Mouse (Mus musculus): ENCODE results near the gene Napa. TPM values are rescaled to one million over a fixed set of nuclear protein-coding genes. Genes with fewer than 3 reads are reported as not detected.
A peak's percentile ranks its signal among the peaks of the same experiment; 100 is the strongest.

Gene Napa
- total RNA-seq (2017): 46.6 to 76.8 TPM (median 71.5 TPM) in 3 replicates

GRCm38 (mm10) chr7:16098021-16099017 is at the start of gene Napa:
Gene Napa, plus strand, starts transcription at chr7:16098458.
- peak; percentile 92 for ATAC-seq (replicated peaks; ENCODE audit: insufficient number of reproducible peaks, low FRiP score, low TSS enrichment, poor library complexity, severe bottlenecking)

DNA sequence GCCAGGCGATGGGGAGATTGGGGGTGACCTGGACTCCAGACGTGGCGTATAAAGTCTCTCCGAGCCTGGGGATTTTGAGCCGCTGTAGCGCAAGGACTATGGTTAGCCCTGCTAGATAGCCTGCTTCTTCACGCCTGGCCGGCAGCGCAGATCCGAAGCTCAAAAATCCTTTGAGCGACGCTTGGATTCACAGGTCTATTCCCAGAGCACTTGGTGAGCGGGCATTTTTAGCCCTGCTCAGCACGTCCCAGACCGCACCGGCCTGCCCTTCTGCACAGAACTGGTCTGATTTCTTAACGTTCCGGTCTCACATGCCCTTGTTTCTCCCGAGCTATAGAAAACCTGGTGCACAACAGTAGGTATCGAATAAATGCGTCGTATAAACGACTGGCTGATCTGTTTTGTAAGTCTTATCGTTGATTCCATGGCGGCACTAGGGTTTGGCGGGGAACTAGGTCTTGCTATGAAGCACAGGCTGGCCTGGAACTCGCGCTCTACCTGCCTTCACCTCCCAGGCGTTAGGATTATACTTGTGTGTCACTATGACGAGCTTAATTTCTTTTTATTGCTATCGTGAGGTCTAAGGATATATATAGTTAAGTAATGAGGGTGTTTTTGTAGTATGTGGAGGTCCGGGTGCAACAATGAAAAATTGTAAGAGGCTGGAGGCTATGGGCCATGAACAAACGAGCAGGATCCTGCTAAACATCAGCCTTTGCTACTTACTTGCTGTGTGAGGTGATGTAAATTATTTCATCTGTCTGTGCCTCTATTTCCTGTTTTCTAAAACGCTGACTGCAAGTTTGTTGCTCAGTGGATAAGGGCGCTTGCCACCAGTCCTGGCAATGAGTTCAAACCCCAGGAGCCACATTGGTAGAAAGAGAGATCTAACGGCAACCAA is 49.3 kb upstream of the Napa start:
- no peak for ATAC-seq (replicated peaks; ENCODE audit: insufficient number of reproducible peaks, low FRiP score, low TSS enrichment, poor library complexity, severe bottlenecking)

DNA sequence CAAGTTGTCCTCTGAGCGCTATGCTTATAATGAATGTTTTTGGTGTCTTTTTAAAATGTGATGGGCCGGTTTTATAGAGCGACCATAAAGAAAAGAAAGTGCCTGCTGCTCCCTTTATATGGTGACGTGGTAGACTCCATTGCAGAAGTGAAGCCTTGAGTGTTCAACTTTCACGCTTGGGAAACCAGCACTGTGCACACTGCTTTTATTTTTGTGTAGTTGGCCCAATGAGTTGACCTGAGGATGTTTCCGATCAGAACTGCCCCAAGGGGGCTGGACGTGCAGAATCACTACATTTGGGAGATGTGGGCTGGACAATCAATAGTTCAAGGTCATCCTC is 48.7 kb upstream of the Napa start:
- ATAC-seq (replicated peaks; ENCODE audit: insufficient number of reproducible peaks, low FRiP score, low TSS enrichment, poor library complexity, severe bottlenecking): no peak

DNA sequence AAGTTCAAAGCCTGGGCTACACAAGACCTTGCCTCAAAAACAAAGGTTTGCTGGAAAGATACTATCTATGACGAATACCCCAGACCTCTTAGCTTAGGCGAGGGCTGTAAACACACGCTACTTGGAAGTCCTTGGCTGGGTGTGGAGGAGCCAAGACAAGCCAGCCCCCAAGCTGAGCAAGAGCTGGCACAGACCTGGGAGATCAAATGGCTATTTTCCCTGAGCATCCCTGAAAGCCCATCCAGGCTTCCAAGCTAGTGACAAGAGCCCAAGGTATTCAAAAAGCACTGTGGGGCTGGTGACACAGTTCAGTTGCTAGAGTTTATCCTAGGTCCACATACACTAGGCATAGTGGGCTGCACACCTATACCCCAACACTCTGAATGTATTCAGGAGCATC is 47.7 kb upstream of the Napa start:
- ATAC-seq (replicated peaks; ENCODE audit: insufficient number of reproducible peaks, low FRiP score, low TSS enrichment, poor library complexity, severe bottlenecking): no peak

GRCm38 (mm10) chr7:16051883-16052595 is 46.2 kb upstream of the Napa start:
- peak; percentile 29 for ATAC-seq (replicated peaks; ENCODE audit: insufficient number of reproducible peaks, low FRiP score, low TSS enrichment, poor library complexity, severe bottlenecking)

DNA sequence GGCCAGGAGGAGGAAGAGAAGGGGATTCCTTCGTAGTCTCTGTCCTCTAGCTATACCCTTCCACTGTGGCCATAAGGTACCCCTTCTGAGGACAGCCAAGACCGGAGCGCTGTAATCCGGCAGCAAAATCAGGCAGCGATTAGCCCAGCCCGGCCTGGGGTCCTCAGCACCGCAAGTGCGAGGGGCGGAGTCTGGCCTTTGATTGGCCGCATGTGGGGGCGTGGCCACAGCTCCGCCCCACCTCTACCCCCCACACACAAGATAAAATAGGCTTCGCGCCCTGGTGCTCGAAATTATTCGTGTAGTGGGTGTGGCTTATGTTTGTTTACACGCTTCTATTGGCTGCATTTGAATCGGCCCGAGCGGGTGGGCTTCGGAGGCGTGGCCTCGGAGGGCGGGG is 45.6 kb upstream of the Napa start:
- peak; percentile 60 for ATAC-seq (replicated peaks; ENCODE audit: insufficient number of reproducible peaks, low FRiP score, low TSS enrichment, poor library complexity, severe bottlenecking)

- 0 out of 2 replicates have a peak, but pooled peaks have one; percentile 16 for ATAC-seq (replicated peaks; ENCODE audit: insufficient number of reproducible peaks, low FRiP score, low TSS enrichment, poor library complexity, severe bottlenecking)
These were observed 45.2 kb upstream of the Napa start for GRCm38 (mm10) chr7:16053105-16053504.

GRCm38 (mm10) chr7:16054966-16055365 is 43.3 kb upstream of the Napa start:
- ATAC-seq (replicated peaks; ENCODE audit: insufficient number of reproducible peaks, low FRiP score, low TSS enrichment, poor library complexity, severe bottlenecking): no peak

DNA sequence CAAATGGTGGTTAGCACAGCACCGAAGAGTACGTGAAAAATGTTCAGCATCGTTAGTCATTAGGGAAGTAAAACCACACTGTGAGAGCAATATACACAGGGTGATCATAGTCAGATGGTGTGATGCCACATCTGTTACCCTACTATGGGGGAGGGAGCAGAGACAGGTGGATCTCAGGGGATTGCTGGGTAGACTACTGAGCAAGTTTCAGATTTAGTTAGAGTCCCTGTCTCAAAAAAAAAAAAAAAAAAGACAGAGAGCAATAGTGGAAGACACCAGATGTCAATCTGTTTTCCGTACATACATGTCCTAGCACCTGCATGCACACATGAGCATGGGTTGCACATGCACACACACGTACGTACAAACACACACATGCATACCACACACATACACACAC is 42.6 kb upstream of the Napa start:
- ATAC-seq (replicated peaks; ENCODE audit: insufficient number of reproducible peaks, low FRiP score, low TSS enrichment, poor library complexity, severe bottlenecking): 0 out of 2 replicates have a peak, but pooled peaks have one; percentile 7

DNA sequence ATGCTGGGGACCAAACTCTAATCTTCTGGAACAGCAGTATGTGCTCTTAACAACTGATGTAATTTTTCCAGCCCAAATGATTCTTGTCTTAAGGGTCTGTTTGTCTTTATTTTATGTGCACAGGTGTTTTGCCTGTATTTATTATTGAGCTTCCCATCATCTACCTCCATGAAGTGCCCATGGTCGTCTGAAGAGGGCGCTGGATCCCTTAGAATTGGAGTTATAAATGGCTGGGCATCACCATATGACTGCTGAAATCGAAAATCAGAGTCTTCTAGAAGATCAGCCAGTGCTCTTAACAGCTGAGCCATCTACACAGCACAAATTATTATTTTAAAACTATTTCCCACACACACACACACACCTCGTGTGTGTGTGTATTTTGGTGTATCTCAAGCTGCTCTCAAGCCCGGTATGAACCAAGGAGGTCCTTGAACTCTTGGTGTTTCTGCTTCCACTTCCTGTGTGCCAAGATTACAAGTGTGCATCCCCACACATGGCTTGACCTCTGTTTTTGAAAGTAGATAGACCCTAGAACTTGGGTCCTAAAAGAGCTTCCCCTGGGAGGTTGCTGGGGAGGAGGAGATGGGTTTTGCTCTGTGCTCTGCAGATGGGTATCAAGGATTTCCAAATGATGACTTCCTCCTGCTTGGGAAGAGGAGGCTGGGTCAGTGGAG is 41.7 kb upstream of the Napa start:
- ATAC-seq (replicated peaks; ENCODE audit: insufficient number of reproducible peaks, low FRiP score, low TSS enrichment, poor library complexity, severe bottlenecking): no peak

DNA sequence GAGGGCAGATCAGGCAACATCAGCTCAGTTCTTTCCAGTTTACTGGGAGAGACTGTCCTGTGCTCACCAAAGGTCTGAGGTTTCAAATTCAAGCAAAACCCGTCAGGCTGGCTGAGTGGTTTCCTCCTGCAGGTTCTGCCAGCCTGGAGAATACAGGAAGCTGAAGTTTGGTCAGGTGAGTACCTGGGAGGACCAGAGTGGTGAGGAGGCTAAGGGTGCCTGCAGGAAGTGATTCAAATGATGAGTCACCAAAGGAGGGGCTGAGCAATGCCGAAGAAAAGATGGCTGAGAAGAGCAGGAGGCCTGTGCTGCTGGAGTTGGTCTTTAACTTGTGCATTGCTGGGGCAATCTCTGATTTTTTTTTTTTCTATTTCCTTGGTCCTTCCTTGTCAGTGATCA is 41.1 kb upstream of the Napa start:
- no peak for ATAC-seq (replicated peaks; ENCODE audit: insufficient number of reproducible peaks, low FRiP score, low TSS enrichment, poor library complexity, severe bottlenecking)

DNA sequence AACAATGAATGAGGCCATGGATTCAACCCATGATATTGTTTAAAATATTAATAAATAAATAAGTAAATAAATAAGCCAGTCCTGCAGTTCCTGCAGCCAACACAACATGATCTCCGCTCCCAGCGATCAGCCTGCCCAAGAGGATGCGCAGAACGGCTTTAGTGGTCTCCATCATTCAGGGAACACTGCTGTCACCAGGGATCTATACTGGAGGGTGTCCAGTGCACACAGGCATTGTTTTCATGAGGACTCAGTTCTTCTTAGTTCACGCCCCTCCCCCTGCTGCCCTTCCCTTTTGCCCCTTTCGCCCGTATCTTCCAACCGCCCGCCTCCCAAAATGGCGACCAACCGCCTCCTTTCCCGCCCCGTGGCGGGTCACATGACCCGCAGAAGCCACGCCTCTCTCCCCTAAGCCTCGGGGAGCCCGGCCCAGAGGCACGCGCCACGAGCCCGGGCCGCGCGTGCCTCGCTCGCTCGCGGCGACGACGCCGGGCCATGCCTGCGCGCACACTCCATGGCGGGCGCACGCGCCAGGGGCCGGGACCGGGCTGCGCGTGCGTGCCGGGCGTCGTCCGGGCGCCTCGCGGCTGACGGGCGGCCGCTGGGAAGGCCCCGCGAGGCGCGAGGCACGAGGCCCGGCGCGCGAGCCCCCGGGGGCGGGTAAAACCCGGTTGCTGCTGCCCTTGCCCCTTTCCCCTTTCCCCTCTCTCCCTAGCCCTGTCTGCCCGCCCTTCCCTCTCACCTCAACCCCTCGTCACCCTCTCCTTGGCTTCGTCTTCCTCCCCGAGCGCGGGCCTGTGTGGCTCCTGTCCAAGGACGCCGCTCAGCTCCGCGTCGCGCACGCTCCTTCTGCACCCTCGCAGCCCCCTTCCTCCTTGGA is 36.8 kb upstream of the Napa start, which contains the start of gene Zfp541:
Gene Zfp541, plus strand, starts transcription at position 596 of the 880 bp plus-strand sequence.
- no peak for ATAC-seq (replicated peaks; ENCODE audit: insufficient number of reproducible peaks, low FRiP score, low TSS enrichment, poor library complexity, severe bottlenecking)

DNA sequence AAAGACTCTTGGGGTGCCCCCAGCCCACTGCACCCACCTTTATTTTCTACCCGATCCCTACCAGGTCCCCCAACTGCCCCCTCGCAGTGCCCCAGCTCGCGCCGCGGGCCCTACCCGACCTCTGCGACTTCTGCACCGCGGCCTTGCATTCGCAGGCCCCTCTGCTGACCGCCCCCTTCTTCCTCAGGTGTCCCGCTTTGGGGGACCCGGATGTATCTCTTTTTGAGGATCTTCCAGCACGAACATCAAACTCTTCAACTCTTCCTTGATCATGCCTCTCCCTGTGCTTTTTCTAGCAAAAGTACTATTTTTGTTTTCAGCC is 36.2 kb upstream of the Napa start:
- no peak for ATAC-seq (replicated peaks; ENCODE audit: insufficient number of reproducible peaks, low FRiP score, low TSS enrichment, poor library complexity, severe bottlenecking)

GRCm38 (mm10) chr7:16063490-16063889 is 34.8 kb upstream of the Napa start:
- ATAC-seq (replicated peaks; ENCODE audit: insufficient number of reproducible peaks, low FRiP score, low TSS enrichment, poor library complexity, severe bottlenecking): 0 out of 2 replicates have a peak, but pooled peaks have one; percentile 50

DNA sequence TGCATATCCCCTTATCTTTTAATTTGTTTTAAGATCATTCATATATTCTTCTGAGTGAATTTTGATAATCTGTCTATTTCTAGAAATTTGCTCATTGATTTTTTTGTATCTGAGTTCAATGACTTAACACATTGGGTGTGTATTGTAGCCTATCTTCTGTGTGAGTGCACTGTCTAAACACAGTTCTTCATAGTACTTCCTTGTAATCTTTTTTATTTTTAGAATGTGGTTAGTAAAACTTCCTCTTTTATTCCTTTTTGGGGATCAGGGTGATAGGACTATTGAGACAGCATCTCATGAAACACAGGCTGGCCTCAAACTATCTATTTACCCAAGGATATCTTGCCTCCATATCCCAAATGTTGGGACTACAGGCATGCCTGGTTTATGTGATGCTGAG is 27.4 kb upstream of the Napa start:
- peak; percentile 77 for ATAC-seq (replicated peaks; ENCODE audit: insufficient number of reproducible peaks, low FRiP score, low TSS enrichment, poor library complexity, severe bottlenecking)

- no peak for ATAC-seq (replicated peaks; ENCODE audit: insufficient number of reproducible peaks, low FRiP score, low TSS enrichment, poor library complexity, severe bottlenecking)
These were observed 26.4 kb upstream of the Napa start for GRCm38 (mm10) chr7:16071906-16072305.

- no peak for ATAC-seq (replicated peaks; ENCODE audit: insufficient number of reproducible peaks, low FRiP score, low TSS enrichment, poor library complexity, severe bottlenecking)
These were observed 18.3 kb upstream of the Napa start for GRCm38 (mm10) chr7:16079947-16080346.
